9 mouse cellular contexts compared by ENCODE assay signal in genomic region chr13:107847179-107848012, GRCm38 (mm10).
A peak's percentile ranks its signal among the peaks of the same experiment; 100 is the strongest.
DNase-seq lines count a peak whose midpoint lies in the region; ATAC-seq lines count a peak whose summit lies in the region.
"Had no signal": no experiment of that assay in that cellular context is flagged by ENCODE, and none has a peak within 500 bp of the region (broad histone marks: within the 10 kb centered on the region; RNA-seq: fewer than 3 reads in every experiment).

No protein-coding gene starts in this region.

- DNase-seq in lung, adult 18-20 months = peak; percentile 33 to 54
- DNase-seq in lung, postnatal 25 days (ENCODE audit: low spot score) = no peak
- DNase-seq in liver, embryonic 11.5 days (ENCODE audit: low spot score) = no peak
- DNase-seq in cerebellum, adult 11-12 months = no peak
- no peak for DNase-seq in adrenal gland, adult 8-10 months
- no peak for DNase-seq in layer of hippocampus, adult 9-11 months

- 41% methylated on average over 18 of the region's 18 CpGs for WGBS in hindbrain, embryonic 13.5 days
- 50% methylated on average over 18 of the region's 18 CpGs for WGBS in liver, embryonic 11.5 days
- 38% methylated on average over 18 of the region's 18 CpGs for WGBS in neural tube, embryonic 13.5 days

- no peak overlapping the region for H3K4me3 ChIP-seq in hindbrain, embryonic 13.5 days
- H3K4me3 ChIP-seq in liver, embryonic 11.5 days (ENCODE audit: low read depth, low read length) = no peak overlapping the region
- 0 out of 2 replicates have a peak overlapping the region, but pooled peaks have one; percentile 3 for H3K4me3 ChIP-seq in neural tube, embryonic 13.5 days

- H3K27ac ChIP-seq in hindbrain, embryonic 13.5 days = peak overlapping the region; percentile 65
- no peak overlapping the region for H3K27ac ChIP-seq in liver, embryonic 11.5 days (ENCODE audit: low read depth, low read length)
- peak overlapping the region; percentile 39 for H3K27ac ChIP-seq in neural tube, embryonic 13.5 days (replicated peaks)
- H3K27ac ChIP-seq: liver, embryonic 14.5 days had no signal

- no peaks in the 10 kb centered on the region for H3K36me3 ChIP-seq in hindbrain, embryonic 13.5 days
- no peaks in the 10 kb centered on the region for H3K36me3 ChIP-seq in liver, embryonic 11.5 days (ENCODE audit: control insufficient read depth, insufficient read depth, low read length)
- H3K36me3 ChIP-seq in neural tube, embryonic 13.5 days = no peaks in the 10 kb centered on the region

- H3K9me3 ChIP-seq in hindbrain, embryonic 13.5 days = no peaks in the 10 kb centered on the region
- H3K9me3 ChIP-seq in liver, embryonic 11.5 days (ENCODE audit: control insufficient read depth, low read length) = no peaks in the 10 kb centered on the region
- H3K9me3 ChIP-seq in neural tube, embryonic 13.5 days = no peaks in the 10 kb centered on the region

- H3K9ac ChIP-seq in hindbrain, embryonic 13.5 days = peak overlapping the region; percentile 6; the same call in 1 of the 2 replicates
- no peak overlapping the region for H3K9ac ChIP-seq in liver, embryonic 11.5 days (ENCODE audit: low read depth, low read length)
- 0 out of 2 replicates have a peak overlapping the region, but pooled peaks have one; percentile 8 for H3K9ac ChIP-seq in neural tube, embryonic 13.5 days
- H3K9ac ChIP-seq: liver, embryonic 14.5 days had no signal

- ATAC-seq in hindbrain, embryonic 13.5 days (ENCODE audit: low FRiP score) = peak; percentile 30; the same call in 1 of the 2 replicates
- ATAC-seq in liver, embryonic 11.5 days (replicated peaks; ENCODE audit: low FRiP score) = no peak
- peak; percentile 40; the same call in 1 of the 2 replicates for ATAC-seq in neural tube, embryonic 13.5 days (ENCODE audit: low read depth)

- H3K4me1 ChIP-seq in hindbrain, embryonic 13.5 days (replicated peaks) = peaks cover 91% of the 10 kb centered on the region
- peaks cover 33% of the 10 kb centered on the region for H3K4me1 ChIP-seq in liver, embryonic 11.5 days (replicated peaks; ENCODE audit: control insufficient read depth, insufficient read depth, low read length)
- peaks cover 97% of the 10 kb centered on the region for H3K4me1 ChIP-seq in neural tube, embryonic 13.5 days (replicated peaks)

- peak overlapping the region; percentile 35 for H3K4me2 ChIP-seq in hindbrain, embryonic 13.5 days
- H3K4me2 ChIP-seq in liver, embryonic 11.5 days = peak overlapping the region; percentile 11; the same call in 1 of the 2 replicates
- peak overlapping the region; percentile 35 for H3K4me2 ChIP-seq in neural tube, embryonic 13.5 days

- H3K27me3 ChIP-seq in hindbrain, embryonic 13.5 days = no peaks in the 10 kb centered on the region
- H3K27me3 ChIP-seq in liver, embryonic 11.5 days (replicated peaks; ENCODE audit: control insufficient read depth, insufficient read depth, low read length) = no peaks in the 10 kb centered on the region
- no peaks in the 10 kb centered on the region for H3K27me3 ChIP-seq in neural tube, embryonic 13.5 days

Comparison
In these comparisons a context has a peak if more than half of its experiments do, and no peak if none do; other contexts are left out.
1. DNase-seq: peak in lung, adult 18-20 months (2 of 2); none in lung, postnatal 25 days (single experiment), liver, embryonic 11.5 days (single experiment), cerebellum, adult 11-12 months (single experiment), adrenal gland, adult 8-10 months (single experiment) and layer of hippocampus, adult 9-11 months (single experiment).
2. Peak in every context shown above with its lines, with median percentiles within 50 percentile points of each other: H3K4me2 ChIP-seq.